Mouse (Mus musculus) liver, embryonic 11.5 days (tissue): Measurements from ENCODE around the gene Mbnl2. TPM values are rescaled to one million over a fixed set of nuclear protein-coding genes. Genes with fewer than 3 reads are reported as not detected.

Source experiments
- ATAC-seq: fragments of 200-750 bp; cut with Nextera tagmentation; replicated peaks from 2 replicates; pipeline ENCODE4 v1.8.0; 2017; ENCODE audit warnings: moderate number of reproducible peaks, mild to moderate bottlenecking, moderate TSS enrichment, moderate library complexity; ENCODE audit not compliant: low FRiP score
- DNase-seq: peaks from one replicate; pipeline ENCODE4 v3.0.0-alpha.2; 2017; ENCODE audit warnings: low spot score
- H3K27ac ChIP-seq: fragments of 300-500 bp; sonication (generic); 2 replicates; pipeline ENCODE4 v1.5.1; 2014; ENCODE audit warnings: mild to moderate bottlenecking, low read depth, low read length, control low read depth
- H3K27me3 ChIP-seq: fragments of 300-500 bp; sonication (generic); replicated peaks from 2 replicates; pipeline ENCODE4 v1.6.1; 2014; ENCODE audit warnings: low read length, mixed read lengths; ENCODE audit not compliant: control insufficient read depth, insufficient read depth
- H3K36me3 ChIP-seq: fragments of 300-500 bp; sonication (generic); 2 replicates; pipeline ENCODE4 v1.6.1; 2014; ENCODE audit warnings: mild to moderate bottlenecking, low read length, moderate library complexity, mixed read lengths; ENCODE audit not compliant: control insufficient read depth, insufficient read depth
- H3K4me1 ChIP-seq: fragments of 300-500 bp; sonication (generic); replicated peaks from 2 replicates; pipeline ENCODE4 v1.6.1; 2014; ENCODE audit warnings: low read length, mixed read lengths; ENCODE audit not compliant: control insufficient read depth, insufficient read depth
- H3K4me2 ChIP-seq: fragments of 300-500 bp; sonication (generic); 2 replicates; pipeline ENCODE4 v1.6.1; 2014; ENCODE audit warnings: mild to moderate bottlenecking, control low read depth, moderate library complexity
- H3K4me3 ChIP-seq: fragments of 300-500 bp; sonication (generic); 2 replicates; pipeline ENCODE4 v1.5.1; 2014; ENCODE audit warnings: low read depth, low read length, control low read depth
- H3K9ac ChIP-seq: fragments of 300-500 bp; sonication (generic); 2 replicates; pipeline ENCODE4 v1.6.1; 2014; ENCODE audit warnings: low read depth, low read length, control low read depth
- H3K9me3 ChIP-seq: fragments of 300-500 bp; sonication (generic); 2 replicates; pipeline ENCODE4 v1.6.1; 2016; ENCODE audit warnings: low read length, inconsistent platforms, mixed read lengths; ENCODE audit not compliant: control insufficient read depth
- WGBS: fragments of 180-500 bp; shearing (Covaris S2); extraction: QIAGEN DNeasy Blood & Tissue Kit; methylation state at CpG from one replicate; pipeline ENCODE4 v1.1.7; 2014; 5-methylcytosine and 5-hydroxymethylcytosine counted together
- polyA plus RNA-seq: library from polyadenylated mRNA; unstranded; fragments of >200 nt; fragmentation: Nextera tagmentation; extraction: Ambion mirVana; gene quantifications from 2 replicates; pipeline ENCODE4 v1.2.1, GENCODE M21; 2014

Mbnl2 gene
- polyA plus RNA-seq, 1 experiment from 2014 or later, result 38.2 TPM

DNA sequence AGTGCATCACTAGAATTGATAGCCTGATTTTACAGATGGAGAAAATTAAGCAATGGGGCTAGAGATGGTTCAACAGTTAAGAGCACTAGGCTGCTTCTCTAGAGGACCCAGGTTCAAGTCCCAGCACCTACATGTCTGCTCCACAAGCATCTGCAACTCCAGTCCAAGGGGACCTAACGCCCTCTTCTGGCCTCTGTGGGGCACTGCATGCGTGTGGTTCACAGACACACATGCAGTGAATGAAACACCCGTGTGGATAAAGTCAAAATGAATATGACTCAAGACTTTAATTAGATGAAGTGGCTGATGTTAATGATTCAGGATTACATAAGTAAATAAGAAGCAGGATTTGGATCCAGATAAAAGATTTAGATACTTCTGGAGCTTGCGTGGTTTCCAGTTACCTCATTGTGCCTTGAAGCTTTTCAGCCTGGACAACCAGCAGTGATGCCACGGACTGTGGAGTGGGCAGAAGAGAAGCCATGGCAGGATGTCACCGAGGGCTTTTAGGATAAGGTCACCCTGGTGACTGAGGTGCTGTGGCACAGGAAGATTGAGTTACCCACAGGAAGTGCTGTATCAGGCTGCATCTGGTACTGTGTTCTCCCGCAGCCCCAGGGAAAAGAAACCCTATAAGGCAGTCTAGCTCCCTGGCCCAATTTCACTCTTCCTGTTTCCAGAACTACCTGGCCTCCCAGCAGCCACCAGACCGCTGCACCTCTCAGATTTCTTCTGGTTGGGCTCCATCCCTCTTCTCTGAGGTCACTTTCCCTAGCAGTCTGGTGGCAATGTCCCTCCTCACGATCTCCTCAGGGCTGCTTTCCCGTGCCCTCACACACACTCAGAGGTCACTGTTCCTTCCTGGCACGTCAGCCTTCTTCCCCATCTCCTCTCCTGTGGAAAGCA, 72.2 kb downstream of the Mbnl2 start:
- H3K4me3 ChIP-seq, result no peak overlapping the region
- peaks cover 9% of the 10 kb centered on the region; the same call in 1 of the 2 replicates for H3K36me3 ChIP-seq
- DNase-seq (no peak), ATAC-seq (no peak)
- H3K9ac ChIP-seq, result no peak overlapping the region
- peaks cover 6% of the 10 kb centered on the region for H3K4me1 ChIP-seq
- no peaks in the 10 kb centered on the region for H3K27me3 ChIP-seq
- WGBS, result 56% methylated on average over 11 of the region's 11 CpGs
- H3K4me2 ChIP-seq, result no peak overlapping the region
- H3K27ac ChIP-seq, result no peak overlapping the region
- 0 out of 2 replicates have a peak, but pooled peaks cover 6% of the 10 kb centered on the region for H3K9me3 ChIP-seq

DNA sequence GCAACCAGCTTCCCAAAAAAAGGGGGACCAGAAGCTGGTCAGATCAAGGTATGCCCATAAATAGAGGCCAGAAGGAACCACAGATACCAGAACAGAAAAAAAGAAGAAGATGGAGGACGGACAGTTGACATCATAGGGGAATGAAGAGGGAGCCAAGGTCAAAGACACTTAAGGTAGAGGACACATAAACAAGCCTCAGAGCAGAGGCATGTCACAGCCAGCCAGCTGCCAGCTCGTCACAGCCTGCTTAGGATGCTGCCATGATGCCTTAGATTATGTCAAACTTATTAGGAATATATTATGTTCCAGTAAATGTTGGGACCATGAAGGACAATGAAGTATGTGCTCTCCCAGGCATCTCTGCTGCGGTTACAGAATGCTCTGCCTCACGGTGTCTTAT, 73.9 kb downstream of the Mbnl2 start:
- Histone ChIP-seq H3K4me1 (peaks cover 6% of the 10 kb centered on the region), H3K9ac (no peak overlapping the region), H3K27ac (no peak overlapping the region), H3K4me3 (no peak overlapping the region), H3K27me3 (no peaks in the 10 kb centered on the region), H3K9me3 (0 out of 2 replicates have a peak, but pooled peaks cover 6% of the 10 kb centered on the region), H3K36me3 (peaks cover 9% of the 10 kb centered on the region; the same call in 1 of the 2 replicates), H3K4me2 (no peak overlapping the region)
- ATAC-seq (no peak), DNase-seq (no peak)
- 86% methylated on average over 4 of the region's 4 CpGs for WGBS

DNA sequence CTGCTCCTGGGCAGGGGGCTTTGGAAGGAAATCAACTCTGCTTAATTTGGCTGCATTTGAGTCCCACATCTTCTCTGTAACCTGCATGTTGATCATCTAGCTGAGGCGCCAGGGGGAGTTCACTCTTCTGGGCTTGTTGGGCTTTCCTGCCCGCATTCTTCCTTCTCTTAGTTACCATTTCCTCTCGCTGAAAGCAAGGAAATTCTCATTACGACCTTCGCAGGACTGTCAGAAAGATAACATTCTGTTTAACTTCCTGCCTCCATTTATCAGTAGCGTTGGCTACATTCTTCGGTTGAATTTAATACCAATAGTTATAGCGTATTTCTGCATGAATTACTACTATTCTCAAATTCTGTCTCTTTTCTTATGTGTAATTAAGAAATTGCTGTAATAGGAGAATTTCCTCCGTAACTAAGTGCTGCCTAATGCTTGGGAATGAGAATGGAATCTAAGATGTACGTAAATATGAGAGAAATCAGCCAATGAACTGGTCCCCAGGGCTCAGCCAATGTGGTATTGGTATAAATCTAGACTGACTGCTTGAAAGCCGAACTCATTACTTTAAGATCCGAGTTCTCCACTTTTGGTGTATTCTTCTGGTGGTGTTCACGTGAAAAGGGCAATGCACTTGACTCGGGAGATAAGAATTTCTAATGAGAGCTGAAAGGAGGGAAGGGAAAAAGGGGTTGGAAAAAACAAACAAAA, 76.8 kb downstream of the Mbnl2 start:
- Histone ChIP-seq H3K36me3 (peaks cover 2% of the 10 kb centered on the region; the same call in 1 of the 2 replicates), H3K27ac (peak overlapping the region; percentile 55), H3K4me1 (peaks cover 16% of the 10 kb centered on the region), H3K27me3 (no peaks in the 10 kb centered on the region), H3K4me2 (peak overlapping the region; percentile 40), H3K9ac (no peak overlapping the region), H3K4me3 (no peak overlapping the region), H3K9me3 (no peaks in the 10 kb centered on the region)
- WGBS, result 34% methylated on average over 14 of the region's 14 CpGs
- DNase-seq (no peak), ATAC-seq (no peak)

DNA sequence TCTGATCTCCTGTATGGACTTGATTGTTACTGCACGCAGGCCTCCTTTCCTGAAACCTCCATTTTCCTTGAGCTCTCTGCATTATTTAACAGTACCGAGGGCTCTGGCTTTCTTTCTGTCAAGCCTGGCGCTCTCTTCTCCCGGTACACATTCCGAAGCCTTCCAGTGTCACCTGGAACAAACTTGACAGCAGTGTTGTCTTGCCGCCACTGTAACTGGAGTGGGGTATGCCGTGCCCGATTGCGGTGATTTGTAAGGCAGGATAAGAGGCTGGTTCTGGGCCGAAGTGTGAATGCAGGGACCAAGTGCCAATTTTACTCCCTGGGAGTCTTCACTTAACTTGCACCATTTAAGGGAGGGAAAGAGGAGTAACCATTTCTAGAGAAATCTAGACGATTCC, 77.7 kb downstream of the Mbnl2 start:
- Histone ChIP-seq H3K4me2 (no peak overlapping the region), H3K4me1 (peaks cover 16% of the 10 kb centered on the region), H3K27me3 (no peaks in the 10 kb centered on the region), H3K9me3 (no peaks in the 10 kb centered on the region), H3K9ac (no peak overlapping the region), H3K4me3 (no peak overlapping the region), H3K36me3 (no peaks in the 10 kb centered on the region), H3K27ac (no peak overlapping the region)
- no peak for DNase-seq
- no peak for ATAC-seq
- 70% methylated on average over 11 of the region's 11 CpGs for WGBS

DNA sequence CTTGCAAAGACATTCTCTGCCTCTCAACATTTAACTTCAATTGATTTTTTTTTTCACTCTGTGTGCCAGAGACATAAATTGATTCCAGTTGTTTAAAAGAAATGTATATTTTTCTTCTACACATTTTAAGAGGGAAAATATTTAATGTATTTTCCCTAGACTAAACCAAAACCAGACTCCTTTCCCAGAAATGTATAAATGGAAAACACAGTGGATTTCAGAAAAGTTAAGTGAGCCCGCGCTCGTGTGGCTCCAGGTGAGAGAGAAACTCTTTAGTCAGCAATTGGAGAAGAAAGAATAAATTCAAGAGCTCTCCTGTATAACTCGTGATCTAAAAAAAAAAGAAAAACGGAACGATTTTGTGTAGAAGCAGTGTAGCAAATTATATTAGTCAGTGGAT, 79.1 kb downstream of the Mbnl2 start:
- ATAC-seq, result no peak
- Histone ChIP-seq H3K36me3 (no peaks in the 10 kb centered on the region), H3K9me3 (no peaks in the 10 kb centered on the region), H3K27ac (no peak overlapping the region), H3K27me3 (no peaks in the 10 kb centered on the region), H3K4me2 (no peak overlapping the region), H3K4me1 (peaks cover 16% of the 10 kb centered on the region), H3K9ac (no peak overlapping the region), H3K4me3 (no peak overlapping the region)
- WGBS, result 80% methylated on average over 6 of the region's 6 CpGs
- no peak for DNase-seq

DNA sequence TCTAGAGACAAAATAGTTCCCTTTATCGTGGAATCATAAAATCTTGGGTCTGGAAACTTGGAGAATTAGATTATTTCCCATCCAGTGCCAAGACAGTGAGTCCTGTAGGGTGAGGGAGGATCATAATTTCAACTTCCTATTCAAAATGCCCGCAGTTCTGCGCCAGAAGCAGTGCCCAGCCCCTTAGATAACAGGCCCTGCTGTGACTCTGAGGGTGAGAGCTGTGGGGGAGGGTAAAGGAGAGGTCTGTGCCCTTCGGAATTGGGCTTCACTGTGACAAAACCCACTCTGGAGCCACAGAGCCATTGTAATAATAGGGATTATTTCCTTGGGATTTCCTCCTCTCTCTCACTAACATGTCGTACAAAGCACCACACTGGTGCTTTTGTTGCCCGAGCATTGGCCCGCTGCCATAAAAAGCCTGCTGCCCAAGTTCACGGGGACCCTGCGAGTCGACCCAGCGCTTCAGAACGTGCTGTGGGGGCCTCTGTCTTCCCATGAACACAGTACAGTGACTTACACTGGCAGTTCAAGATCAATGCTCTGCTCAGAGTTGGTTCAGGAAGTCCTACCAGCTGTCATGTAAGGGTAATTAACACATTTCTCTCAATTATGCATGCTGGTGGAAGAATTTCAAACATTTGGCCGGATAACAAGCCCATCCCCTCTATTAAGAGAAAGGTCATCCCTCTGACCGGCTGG, 79.7 kb downstream of the Mbnl2 start:
- H3K9ac ChIP-seq, result no peak overlapping the region
- ATAC-seq (peak; percentile 58), DNase-seq (no peak)
- no peak overlapping the region for H3K4me3 ChIP-seq
- H3K27me3 ChIP-seq, result no peaks in the 10 kb centered on the region
- H3K4me1 ChIP-seq, result peaks cover 16% of the 10 kb centered on the region
- H3K4me2 ChIP-seq, result peak overlapping the region; percentile 4; the same call in 1 of the 2 replicates
- no peaks in the 10 kb centered on the region for H3K36me3 ChIP-seq
- 44% methylated on average over 14 of the region's 14 CpGs for WGBS
- peak overlapping the region; percentile 68 for H3K27ac ChIP-seq
- H3K9me3 ChIP-seq, result no peaks in the 10 kb centered on the region

DNA sequence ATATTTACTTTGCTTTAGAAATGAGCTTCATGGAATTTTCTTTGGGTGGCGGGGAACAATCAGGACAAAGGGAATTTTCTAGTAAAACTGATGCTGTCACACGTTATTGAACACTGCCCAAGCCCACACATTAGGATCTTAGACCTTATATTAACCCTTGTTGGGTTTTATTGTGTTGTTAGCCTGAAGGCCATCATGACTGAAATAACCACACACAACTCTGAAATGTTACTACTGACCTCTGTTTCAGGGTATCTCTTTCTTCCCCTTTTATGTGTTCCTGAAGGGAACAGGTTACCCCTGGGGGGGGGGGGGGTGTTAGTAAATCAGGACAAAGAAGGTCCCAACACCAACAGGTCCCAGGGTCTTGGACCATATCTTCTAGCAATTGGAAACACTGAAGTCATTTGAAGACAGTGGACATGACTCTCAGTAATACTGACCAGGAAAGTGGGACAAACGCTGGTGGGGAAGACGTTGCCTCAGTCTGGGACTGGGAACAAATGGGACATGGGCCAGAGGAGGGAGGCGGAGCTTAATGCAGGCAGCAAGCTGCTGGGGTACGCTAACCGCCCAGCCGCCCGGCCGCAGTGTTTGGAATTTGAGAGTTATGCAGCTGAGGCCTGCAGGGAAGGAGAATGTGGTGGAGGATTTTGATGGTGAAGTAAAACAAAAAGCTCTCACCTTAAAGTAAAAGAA, 80.4 kb downstream of the Mbnl2 start:
- Histone ChIP-seq H3K27me3 (no peaks in the 10 kb centered on the region), H3K9ac (no peak overlapping the region), H3K9me3 (no peaks in the 10 kb centered on the region), H3K4me1 (peaks cover 16% of the 10 kb centered on the region), H3K27ac (peak overlapping the region; percentile 68; the same call in 1 of the 2 replicates), H3K36me3 (no peaks in the 10 kb centered on the region), H3K4me2 (no peak overlapping the region), H3K4me3 (no peak overlapping the region)
- 82% methylated on average over 10 of the region's 10 CpGs for WGBS
- no peak for ATAC-seq
- DNase-seq, result no peak
